Comparison of ENCODE assay signal across 11 mouse cellular contexts in genomic region chr19:6446736-6447437, GRCm38 (mm10). TPM values are rescaled to one million over a fixed set of nuclear protein-coding genes. Genes with fewer than 3 reads are reported as not detected.
DNase-seq lines count a peak whose midpoint lies in the region; ATAC-seq and TF ChIP-seq lines count a peak whose summit lies in the region.
"Had no signal": no experiment of that assay in that cellular context is flagged by ENCODE, and none has a peak within 500 bp of the region (broad histone marks: within the 10 kb centered on the region; RNA-seq: fewer than 3 reads in every experiment).

No protein-coding gene starts in this region.

- H3K36me3 ChIP-seq in forebrain, postnatal 0 days (ENCODE audit: insufficient read depth): no peaks in the 10 kb centered on the region
- H3K36me3 ChIP-seq in midbrain, embryonic 15.5 days (replicated peaks): no peaks in the 10 kb centered on the region
- H3K36me3 ChIP-seq: lung, embryonic 15.5 days had no signal

- H3K9me3 ChIP-seq in forebrain, postnatal 0 days (ENCODE audit: low read length): no peaks in the 10 kb centered on the region
- no peaks in the 10 kb centered on the region for H3K9me3 ChIP-seq in midbrain, embryonic 15.5 days
- H3K9me3 ChIP-seq: lung, embryonic 15.5 days had no signal

- no peaks in the 10 kb centered on the region for H3K27me3 ChIP-seq in forebrain, postnatal 0 days (ENCODE audit: insufficient read depth, low read length)
- no peaks in the 10 kb centered on the region for H3K27me3 ChIP-seq in midbrain, embryonic 15.5 days (replicated peaks)

- H3K4me3 ChIP-seq in forebrain, postnatal 0 days (ENCODE audit: low read depth, low read length): no peak overlapping the region
- no peak overlapping the region for H3K4me3 ChIP-seq in midbrain, embryonic 15.5 days

- 27% methylated on average over 7 of the region's 7 CpGs for WGBS in forebrain, postnatal 0 days
- 43% methylated on average over 7 of the region's 7 CpGs for WGBS in midbrain, embryonic 15.5 days

- 0 out of 2 replicates have a peak overlapping the region, but pooled peaks have one; percentile 0 for H3K9ac ChIP-seq in forebrain, postnatal 0 days
- H3K9ac ChIP-seq in midbrain, embryonic 15.5 days: peak overlapping the region; percentile 32; the same call in 1 of the 2 replicates
- H3K9ac ChIP-seq: lung, embryonic 15.5 days had no signal

- H3K27ac ChIP-seq in forebrain, postnatal 0 days (ENCODE audit: low read depth, low read length): peak overlapping the region; percentile 68
- H3K27ac ChIP-seq in midbrain, embryonic 15.5 days: peak overlapping the region; percentile 90
- H3K27ac ChIP-seq: lung, embryonic 15.5 days had no signal

- TF ChIP-seq CTCF in forebrain, postnatal 0 days (IDR thresholded peaks at IDR 0.05; ENCODE audit: low read depth): no peak

- H3K4me2 ChIP-seq in forebrain, postnatal 0 days (ENCODE audit: low read depth): peak overlapping the region; percentile 31
- peak overlapping the region; percentile 47 for H3K4me2 ChIP-seq in midbrain, embryonic 15.5 days

- peak; percentile 37 for DNase-seq in kidney, postnatal 10 days
- no peak for DNase-seq in kidney, adult 18-20 months
- peak; percentile 35 for DNase-seq in brain, adult 2 months (ENCODE audit: low read depth, low spot score)
- DNase-seq in forebrain, postnatal 0 days: no peak
- no peak for DNase-seq in thymus, postnatal 10 days (ENCODE audit: low spot score in 2 of 2)
- no peak for DNase-seq in testis, postnatal 10 days (ENCODE audit: low spot score)
- no peak for DNase-seq in ovary, postnatal 14 days (ENCODE audit: low spot score)
- DNase-seq: heart, adult 18-20 months; thymus, adult 18-20 months had no signal

- peaks cover 48% of the 10 kb centered on the region for H3K4me1 ChIP-seq in forebrain, postnatal 0 days (ENCODE audit: insufficient read depth)
- H3K4me1 ChIP-seq in midbrain, embryonic 15.5 days: peaks cover 93% of the 10 kb centered on the region

- ATAC-seq in forebrain, postnatal 0 days: no peak
- ATAC-seq in midbrain, embryonic 15.5 days (replicated peaks): 0 out of 2 replicates have a peak, but pooled peaks have one; percentile 3

RNA-seq across cellular contexts. Expression of gene Nrxn2, which starts 28.4 kb away (rescaled TPM):
- 213 and 256 TPM in 2 replicates for total RNA-seq in forebrain, postnatal 0 days (2014; rRNA removed)
- 45.1 and 49.4 TPM in 2 replicates for polyA plus RNA-seq in forebrain, postnatal 0 days (2015; fragmentation: Nextera tagmentation; extraction: Ambion mirVana)
- polyA plus RNA-seq in midbrain, embryonic 15.5 days (2015; fragmentation: Nextera tagmentation; extraction: Ambion mirVana): 44.6 and 44.9 TPM in 2 replicates

RNA-seq across cellular contexts. Expression of gene Rasgrp2, which starts 47.7 kb away (rescaled TPM):
- 125 and 170 TPM in 2 replicates for total RNA-seq in forebrain, postnatal 0 days (2014; rRNA removed)
- polyA plus RNA-seq in forebrain, postnatal 0 days (2015; fragmentation: Nextera tagmentation; extraction: Ambion mirVana): 130 and 150 TPM in 2 replicates
- 73.1 and 93.6 TPM in 2 replicates for polyA plus RNA-seq in midbrain, embryonic 15.5 days (2015; fragmentation: Nextera tagmentation; extraction: Ambion mirVana)

Comparison
In these comparisons a context has a peak if more than half of its experiments do, and no peak if none do; other contexts are left out.
1. DNase-seq: peak in kidney, postnatal 10 days (single experiment) and brain, adult 2 months (single experiment); none in kidney, adult 18-20 months (single experiment), forebrain, postnatal 0 days (single experiment), thymus, postnatal 10 days (0 of 2), testis, postnatal 10 days (single experiment) and ovary, postnatal 14 days (single experiment).